Mouse (Mus musculus) heart, embryonic 12.5 days (tissue): ENCODE measurements at regions not wholly inside any gene's neighbourhood (a gene's known extent, or its start where the extent isn't known, plus 50 kb on each side); places are given as distances from the start of the nearest gene placed in this dataset.

Experiments
- ATAC-seq: fragments of 200-750 bp; cut with Nextera tagmentation; 2 replicates; pipeline ENCODE4 v1.8.0; 2017; ENCODE audit warnings: moderate TSS enrichment, moderate library complexity; ENCODE audit not compliant: insufficient number of reproducible peaks, low FRiP score
- H3K27ac ChIP-seq: fragments of 300-500 bp; sonication (generic); 2 replicates; pipeline ENCODE4 v1.5.1; 2016; ENCODE audit warnings: mild to moderate bottlenecking, moderate library complexity; ENCODE audit not compliant: poor library complexity, severe bottlenecking
- H3K27me3 ChIP-seq: fragments of 300-500 bp; sonication (generic); replicated peaks from 2 replicates; pipeline ENCODE4 v1.6.1; 2016; ENCODE audit warnings: mild to moderate bottlenecking, moderate library complexity
- H3K36me3 ChIP-seq: fragments of 300-500 bp; sonication (generic); 2 replicates; pipeline ENCODE4 v1.6.1; 2016; ENCODE audit warnings: mild to moderate bottlenecking, moderate library complexity
- H3K4me1 ChIP-seq: fragments of 300-500 bp; sonication (generic); replicated peaks from 2 replicates; pipeline ENCODE4 v1.6.1; 2016; ENCODE audit warnings: mild to moderate bottlenecking
- H3K4me2 ChIP-seq: fragments of 300-500 bp; sonication (generic); 2 replicates; pipeline ENCODE4 v1.6.1; 2016; ENCODE audit warnings: mild to moderate bottlenecking, moderate library complexity
- H3K4me3 ChIP-seq: fragments of 300-500 bp; sonication (generic); 2 replicates; pipeline ENCODE4 v1.5.1; 2016; ENCODE audit warnings: mild to moderate bottlenecking
- H3K9ac ChIP-seq: fragments of 300-500 bp; sonication (generic); 2 replicates; pipeline ENCODE4 v1.6.1; 2016; ENCODE audit warnings: mild to moderate bottlenecking, moderate library complexity
- H3K9me3 ChIP-seq: fragments of 300-500 bp; sonication (generic); replicated peaks from 2 replicates; pipeline ENCODE4 v1.6.1; 2016; ENCODE audit warnings: mild to moderate bottlenecking, moderate library complexity
- WGBS: fragments of 180-500 bp; shearing (Covaris S2); methylation state at CpG from one replicate; pipeline ENCODE4 v1.1.7; 2016; 5-methylcytosine and 5-hydroxymethylcytosine counted together

GRCm38 (mm10) chr16:73765184-73765583, 646.4 kb downstream of the Robo2 start:
- no peak overlapping the region for H3K4me2 ChIP-seq
- H3K36me3 ChIP-seq = no peaks in the 10 kb centered on the region
- ATAC-seq = no peak
- WGBS = 75% methylated on average over 3 of the region's 3 CpGs
- no peaks in the 10 kb centered on the region for H3K9me3 ChIP-seq
- no peak overlapping the region for H3K9ac ChIP-seq
- H3K4me3 ChIP-seq = no peak overlapping the region
- H3K27me3 ChIP-seq = no peaks in the 10 kb centered on the region
- H3K4me1 ChIP-seq = no peaks in the 10 kb centered on the region
- H3K27ac ChIP-seq = no peak overlapping the region

GRCm38 (mm10) chr16:73760921-73761320, 650.7 kb downstream of the Robo2 start:
- Histone ChIP-seq H3K36me3 (no peaks in the 10 kb centered on the region), H3K4me2 (no peak overlapping the region), H3K9me3 (no peaks in the 10 kb centered on the region), H3K27ac (no peak overlapping the region), H3K9ac (no peak overlapping the region), H3K4me3 (no peak overlapping the region), H3K27me3 (no peaks in the 10 kb centered on the region), H3K4me1 (no peaks in the 10 kb centered on the region)
- WGBS = 75% methylated on average over 3 of the region's 3 CpGs
- no peak for ATAC-seq

GRCm38 (mm10) chr16:73758872-73759271, 652.8 kb downstream of the Robo2 start:
- Histone ChIP-seq H3K4me1 (no peaks in the 10 kb centered on the region), H3K9ac (no peak overlapping the region), H3K27ac (no peak overlapping the region), H3K27me3 (no peaks in the 10 kb centered on the region), H3K9me3 (no peaks in the 10 kb centered on the region), H3K4me2 (no peak overlapping the region), H3K36me3 (no peaks in the 10 kb centered on the region), H3K4me3 (no peak overlapping the region)
- 72% methylated on average over 5 of the region's 5 CpGs for WGBS
- no peak for ATAC-seq

- H3K9me3 ChIP-seq = no peaks in the 10 kb centered on the region
- no peak for ATAC-seq
- H3K27me3 ChIP-seq = no peaks in the 10 kb centered on the region
- H3K27ac ChIP-seq = no peak overlapping the region
- 85% methylated on average over 5 of the region's 5 CpGs for WGBS
- H3K4me3 ChIP-seq = no peak overlapping the region
- H3K9ac ChIP-seq = no peak overlapping the region
- no peak overlapping the region for H3K4me2 ChIP-seq
- H3K36me3 ChIP-seq = no peaks in the 10 kb centered on the region
- H3K4me1 ChIP-seq = no peaks in the 10 kb centered on the region
Observed at GRCm38 (mm10) chr16:73754302-73754701, 657.3 kb downstream of the Robo2 start.

GRCm38 (mm10) chr16:73728297-73728696, 683.3 kb downstream of the Robo2 start:
- H3K4me1 ChIP-seq = no peaks in the 10 kb centered on the region
- no peaks in the 10 kb centered on the region for H3K36me3 ChIP-seq
- H3K4me3 ChIP-seq = no peak overlapping the region
- H3K9ac ChIP-seq = no peak overlapping the region
- no peak overlapping the region for H3K4me2 ChIP-seq
- H3K9me3 ChIP-seq = no peaks in the 10 kb centered on the region
- ATAC-seq = no peak
- no peak overlapping the region for H3K27ac ChIP-seq
- WGBS = 73% methylated on average over 7 of the region's 7 CpGs
- no peaks in the 10 kb centered on the region for H3K27me3 ChIP-seq

GRCm38 (mm10) chr16:73719691-73720090, 691.9 kb downstream of the Robo2 start:
- Histone ChIP-seq H3K27me3 (no peaks in the 10 kb centered on the region), H3K4me1 (0 out of 2 replicates have a peak, but pooled peaks cover 3% of the 10 kb centered on the region), H3K36me3 (no peaks in the 10 kb centered on the region), H3K9me3 (no peaks in the 10 kb centered on the region), H3K4me3 (no peak overlapping the region), H3K4me2 (no peak overlapping the region), H3K27ac (no peak overlapping the region), H3K9ac (no peak overlapping the region)
- ATAC-seq = no peak
- 65% methylated on average over 3 of the region's 3 CpGs for WGBS

GRCm38 (mm10) chr16:73716301-73716700, 695.3 kb downstream of the Robo2 start:
- no peak overlapping the region for H3K9ac ChIP-seq
- H3K4me3 ChIP-seq = no peak overlapping the region
- no peaks in the 10 kb centered on the region for H3K36me3 ChIP-seq
- 25% methylated on average over 5 of the region's 5 CpGs for WGBS
- no peak for ATAC-seq
- H3K9me3 ChIP-seq = no peaks in the 10 kb centered on the region
- no peak overlapping the region for H3K27ac ChIP-seq
- H3K4me1 ChIP-seq = 0 out of 2 replicates have a peak, but pooled peaks cover 3% of the 10 kb centered on the region
- no peaks in the 10 kb centered on the region for H3K27me3 ChIP-seq
- no peak overlapping the region for H3K4me2 ChIP-seq

GRCm38 (mm10) chr16:73707051-73707450, 704.6 kb downstream of the Robo2 start:
- Histone ChIP-seq H3K4me2 (no peak overlapping the region), H3K27ac (no peak overlapping the region), H3K9me3 (no peaks in the 10 kb centered on the region), H3K4me1 (no peaks in the 10 kb centered on the region), H3K36me3 (no peaks in the 10 kb centered on the region), H3K27me3 (no peaks in the 10 kb centered on the region), H3K4me3 (no peak overlapping the region), H3K9ac (no peak overlapping the region)
- WGBS = 84% methylated on average over 1 of the region's 1 CpGs
- no peak for ATAC-seq

- WGBS = 71% methylated on average over 11 of the region's 11 CpGs
- H3K9ac ChIP-seq = no peak overlapping the region
- H3K4me2 ChIP-seq = no peak overlapping the region
- no peak for ATAC-seq
- H3K4me3 ChIP-seq = no peak overlapping the region
- no peak overlapping the region for H3K27ac ChIP-seq
- no peaks in the 10 kb centered on the region for H3K9me3 ChIP-seq
- H3K4me1 ChIP-seq = no peaks in the 10 kb centered on the region
- H3K27me3 ChIP-seq = no peaks in the 10 kb centered on the region
- H3K36me3 ChIP-seq = no peaks in the 10 kb centered on the region
Observed at GRCm38 (mm10) chr16:73689274-73689673, 722.4 kb downstream of the Robo2 start.

GRCm38 (mm10) chr16:73679804-73680203, 731.8 kb downstream of the Robo2 start:
- Histone ChIP-seq H3K27me3 (no peaks in the 10 kb centered on the region), H3K4me1 (no peaks in the 10 kb centered on the region), H3K9ac (no peak overlapping the region), H3K27ac (no peak overlapping the region), H3K4me2 (no peak overlapping the region), H3K36me3 (no peaks in the 10 kb centered on the region), H3K4me3 (no peak overlapping the region), H3K9me3 (no peaks in the 10 kb centered on the region)
- 88% methylated on average over 10 of the region's 10 CpGs for WGBS
- no peak for ATAC-seq

GRCm38 (mm10) chr16:73670516-73670915, 741.1 kb downstream of the Robo2 start:
- Histone ChIP-seq H3K9me3 (no peaks in the 10 kb centered on the region), H3K4me3 (no peak overlapping the region), H3K4me2 (no peak overlapping the region), H3K27me3 (no peaks in the 10 kb centered on the region), H3K27ac (no peak overlapping the region), H3K36me3 (no peaks in the 10 kb centered on the region), H3K9ac (no peak overlapping the region), H3K4me1 (no peaks in the 10 kb centered on the region)
- no peak for ATAC-seq
- 71% methylated on average over 6 of the region's 6 CpGs for WGBS

- H3K27ac ChIP-seq = no peak overlapping the region
- no peak for ATAC-seq
- H3K4me3 ChIP-seq = no peak overlapping the region
- H3K27me3 ChIP-seq = no peaks in the 10 kb centered on the region
- H3K9me3 ChIP-seq = no peaks in the 10 kb centered on the region
- H3K4me2 ChIP-seq = no peak overlapping the region
- H3K9ac ChIP-seq = no peak overlapping the region
- no peaks in the 10 kb centered on the region for H3K4me1 ChIP-seq
- WGBS = 66% methylated on average over 1 of the region's 1 CpGs
- no peaks in the 10 kb centered on the region for H3K36me3 ChIP-seq
Observed at GRCm38 (mm10) chr16:73652976-73653690, 758.5 kb downstream of the Robo2 start.
